Mouse (Mus musculus) heart, embryonic 16.5 days (tissue): ENCODE results near the gene Rabgef1. TPM values are rescaled to one million over a fixed set of nuclear protein-coding genes. Genes with fewer than 3 reads are reported as not detected.
A peak's percentile ranks its signal among the peaks of the same experiment; 100 is the strongest.

Experiments
- ATAC-seq: fragments of 200-750 bp; cut with Nextera tagmentation; replicated peaks from 2 replicates; pipeline ENCODE4 v1.8.0; 2017; ENCODE audit warnings: moderate number of reproducible peaks; ENCODE audit not compliant: insufficient read depth, low FRiP score; ENCODE audit errors: extremely low read depth
- H3K27ac ChIP-seq: fragments of 300-500 bp; sonication (generic); 2 replicates; pipeline ENCODE4 v1.5.1; 2014; ENCODE audit warnings: mild to moderate bottlenecking, low read length, control low read depth, moderate library complexity
- H3K27me3 ChIP-seq: fragments of 300-500 bp; sonication (generic); 2 replicates; pipeline ENCODE4 v1.6.1; 2014; ENCODE audit warnings: low read length, mixed read lengths; ENCODE audit not compliant: control insufficient read depth, insufficient read depth
- H3K36me3 ChIP-seq: fragments of 300-500 bp; sonication (generic); 2 replicates; pipeline ENCODE4 v1.6.1; 2014; ENCODE audit not compliant: control insufficient read depth, insufficient read depth
- H3K4me1 ChIP-seq: fragments of 300-500 bp; sonication (generic); 2 replicates; pipeline ENCODE4 v1.6.1; 2014; ENCODE audit warnings: low read length, mixed read lengths; ENCODE audit not compliant: control insufficient read depth, insufficient read depth
- H3K4me2 ChIP-seq: fragments of 300-500 bp; sonication (generic); 2 replicates; pipeline ENCODE4 v1.6.1; 2014; ENCODE audit warnings: low read depth, mild to moderate bottlenecking, control low read depth, low read length
- H3K4me3 ChIP-seq: fragments of 300-500 bp; sonication (generic); 2 replicates; pipeline ENCODE4 v1.5.1; 2014; ENCODE audit warnings: mild to moderate bottlenecking, control low read depth, low read length
- H3K9ac ChIP-seq: fragments of 300-500 bp; sonication (generic); 2 replicates; pipeline ENCODE4 v1.6.1; 2014; ENCODE audit warnings: low read length, control low read depth
- H3K9me3 ChIP-seq: fragments of 300-500 bp; sonication (generic); replicated peaks from 2 replicates; pipeline ENCODE4 v1.6.1; 2016; ENCODE audit warnings: low read length; ENCODE audit not compliant: control insufficient read depth
- WGBS: fragments of 180-500 bp; shearing (Covaris S2); extraction: QIAGEN DNeasy Blood & Tissue Kit; methylation state at CpG from one replicate; pipeline ENCODE4 v1.1.7; 2014; 5-methylcytosine and 5-hydroxymethylcytosine counted together
- polyA plus RNA-seq: library from polyadenylated mRNA; unstranded; fragments of >200 nt; fragmentation: Nextera tagmentation; extraction: Ambion mirVana; gene quantifications from 2 replicates; pipeline ENCODE4 v1.2.1, GENCODE M21; 2015

Rabgef1 gene
- polyA plus RNA-seq, 1 experiment from 2014 or later: 22.0 TPM

DNA sequence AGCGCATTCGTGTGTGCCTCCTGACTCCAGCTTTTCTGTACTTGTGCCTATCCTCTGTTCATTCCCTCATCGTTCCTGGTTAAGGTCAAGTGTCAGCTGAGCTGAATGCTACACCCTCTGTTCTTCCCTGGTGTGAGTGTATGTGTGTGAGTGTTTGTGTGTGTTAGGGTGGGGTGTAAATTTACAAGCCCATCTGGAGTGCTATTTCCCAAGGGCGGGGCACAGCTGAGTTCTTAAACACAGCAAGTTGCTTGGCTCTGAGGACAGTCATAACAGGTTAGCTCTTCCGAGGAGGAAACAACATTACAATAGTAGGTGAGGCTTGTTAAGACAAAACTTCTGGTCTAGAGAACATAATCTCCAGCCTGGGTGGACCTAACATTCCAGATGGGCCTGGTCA lies 46.7 kb downstream of the Rabgef1 start:
- no peak overlapping the region for H3K4me2 ChIP-seq
- peaks cover 11% of the 10 kb centered on the region for H3K4me1 ChIP-seq
- WGBS: 87% methylated on average over 5 of the region's 5 CpGs
- no peak overlapping the region for H3K9ac ChIP-seq
- no peak overlapping the region for H3K4me3 ChIP-seq
- H3K27ac ChIP-seq: no peak overlapping the region
- ATAC-seq: no peak
- no peaks in the 10 kb centered on the region for H3K27me3 ChIP-seq
- H3K36me3 ChIP-seq: peaks cover 8% of the 10 kb centered on the region; the same call in 1 of the 2 replicates
- H3K9me3 ChIP-seq: no peaks in the 10 kb centered on the region

DNA sequence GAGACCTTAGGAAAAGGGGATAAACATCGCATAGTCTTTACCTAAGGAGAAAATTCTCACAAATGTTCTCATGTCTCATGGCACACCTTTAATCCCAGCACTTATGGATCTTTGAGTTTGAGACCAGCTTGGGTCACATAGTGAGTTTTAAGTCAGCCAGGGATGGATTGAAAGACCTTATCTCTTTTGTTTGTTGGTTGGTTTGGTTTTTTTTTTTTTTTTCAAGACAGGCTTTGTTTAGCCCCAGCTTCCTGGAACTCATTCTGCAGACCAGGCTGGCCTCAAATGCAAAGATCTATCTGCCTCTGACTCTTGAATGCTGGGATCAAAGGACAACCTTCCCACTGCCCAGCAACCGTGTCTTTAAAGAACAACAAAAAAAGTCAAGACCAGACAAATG lies 49.7 kb downstream of the Rabgef1 start:
- Histone ChIP-seq H3K4me3 (peak overlapping the region; percentile 68), H3K9me3 (no peaks in the 10 kb centered on the region), H3K4me2 (peak overlapping the region; percentile 66), H3K4me1 (peaks cover 15% of the 10 kb centered on the region), H3K27ac (no peak overlapping the region), H3K27me3 (no peaks in the 10 kb centered on the region), H3K36me3 (no peaks in the 10 kb centered on the region), H3K9ac (peak overlapping the region; percentile 94)
- 47% methylated on average over 2 of the region's 2 CpGs for WGBS
- no peak for ATAC-seq

DNA sequence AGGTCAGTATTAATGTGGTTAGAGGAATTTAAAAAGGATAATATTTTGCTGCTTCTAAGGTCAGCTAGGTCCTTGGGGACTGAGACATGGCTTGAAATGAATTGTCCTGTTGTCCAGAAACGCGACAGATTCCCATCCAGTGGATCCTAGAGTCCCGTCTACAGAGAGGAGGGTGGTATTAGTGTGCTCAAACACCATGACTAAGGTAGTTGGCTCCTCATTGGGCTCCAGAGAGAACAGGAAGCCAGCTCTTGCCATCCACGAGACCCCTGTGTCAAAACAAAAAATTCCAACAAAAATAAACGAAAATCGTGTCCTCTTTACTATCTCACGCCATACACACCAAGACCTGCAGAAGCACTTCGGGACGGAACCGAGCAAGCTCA lies 50.2 kb downstream of the Rabgef1 start:
- Histone ChIP-seq H3K36me3 (no peaks in the 10 kb centered on the region), H3K4me1 (peaks cover 16% of the 10 kb centered on the region), H3K27ac (peak overlapping the region; percentile 82), H3K27me3 (no peaks in the 10 kb centered on the region), H3K4me2 (peak overlapping the region; percentile 66), H3K9ac (peak overlapping the region; percentile 94), H3K9me3 (no peaks in the 10 kb centered on the region), H3K4me3 (peak overlapping the region; percentile 68)
- 2% methylated on average over 10 of the region's 10 CpGs for WGBS
- ATAC-seq: peak; percentile 38

DNA sequence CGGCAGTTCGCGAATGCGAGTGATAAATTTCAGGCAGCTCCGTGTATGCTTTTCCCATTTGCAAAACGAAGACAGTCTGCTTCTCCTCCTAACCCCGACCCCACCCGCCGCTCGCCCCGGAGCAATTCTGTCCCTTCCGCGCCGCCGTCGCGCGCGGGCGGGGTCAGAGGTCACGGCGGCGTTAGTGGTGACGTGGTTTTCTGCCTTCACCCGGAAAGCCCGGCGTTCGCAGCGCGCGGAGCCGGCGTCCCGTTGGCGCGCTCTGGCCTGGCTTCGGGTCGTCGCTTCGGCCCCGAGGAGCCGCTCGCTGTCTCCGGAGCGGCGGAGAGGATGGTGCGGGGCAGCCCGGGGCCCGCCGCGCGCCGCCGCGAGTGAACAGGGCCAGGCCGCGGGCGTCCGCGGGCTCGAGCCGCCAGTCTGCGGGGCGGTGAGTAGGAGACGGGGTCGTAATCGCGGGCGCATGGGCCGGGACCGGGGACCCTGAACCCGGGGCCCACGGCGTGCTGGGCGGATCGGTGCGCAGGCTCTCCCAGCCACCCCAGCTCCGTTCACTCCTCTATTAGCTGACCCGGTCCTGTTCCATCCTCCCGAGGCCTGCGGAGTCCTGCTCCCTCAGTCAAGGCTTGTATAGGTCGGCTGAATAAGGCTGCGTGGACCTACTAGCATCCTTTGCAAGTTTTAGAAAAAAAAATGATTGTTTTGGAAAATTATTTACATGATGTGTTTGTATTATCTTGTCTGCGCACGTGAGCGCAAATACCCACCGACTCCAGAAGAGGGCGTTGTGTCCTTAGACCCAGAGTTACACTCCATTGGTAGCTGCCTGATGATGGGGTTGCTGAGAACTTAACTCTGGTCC lies 50.8 kb downstream of the Rabgef1 start:
- H3K27me3 ChIP-seq: no peaks in the 10 kb centered on the region
- H3K27ac ChIP-seq: peak overlapping the region; percentile 83
- H3K4me3 ChIP-seq: peak overlapping the region; percentile 68
- peak overlapping the region; percentile 66 for H3K4me2 ChIP-seq
- ATAC-seq: peak; percentile 90
- no peaks in the 10 kb centered on the region for H3K36me3 ChIP-seq
- under 1% methylated on average over 88 of the region's 88 CpGs for WGBS
- peak overlapping the region; percentile 94 for H3K9ac ChIP-seq
- peaks cover 19% of the 10 kb centered on the region for H3K4me1 ChIP-seq
- no peaks in the 10 kb centered on the region for H3K9me3 ChIP-seq

DNA sequence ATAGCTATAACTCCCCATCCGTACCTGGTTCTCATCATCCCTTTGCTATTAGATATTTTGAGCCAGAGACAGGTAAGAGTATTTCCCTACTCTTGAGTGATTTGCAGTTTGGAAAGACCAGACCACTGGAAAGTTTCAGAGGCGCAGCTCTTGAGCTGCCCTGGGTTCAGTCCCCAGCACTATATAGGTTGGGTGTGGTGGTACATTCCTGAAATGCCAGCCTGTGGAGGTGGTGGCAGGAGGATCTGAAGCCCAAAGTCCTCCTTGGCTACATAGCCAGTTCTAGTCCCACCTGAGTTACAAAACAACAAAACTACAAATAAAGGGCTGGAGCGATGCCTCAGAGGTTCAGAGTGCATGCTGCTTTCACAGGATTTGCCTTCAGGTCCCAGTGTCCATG lies 55.2 kb downstream of the Rabgef1 start:
- Histone ChIP-seq H3K27ac (no peak overlapping the region), H3K27me3 (no peaks in the 10 kb centered on the region), H3K4me1 (peaks cover 12% of the 10 kb centered on the region), H3K4me3 (no peak overlapping the region), H3K36me3 (peaks cover 15% of the 10 kb centered on the region), H3K9me3 (no peaks in the 10 kb centered on the region), H3K4me2 (no peak overlapping the region), H3K9ac (no peak overlapping the region)
- 90% methylated on average over 3 of the region's 3 CpGs for whole genome bisulfite sequencing
- ATAC-seq: no peak

DNA sequence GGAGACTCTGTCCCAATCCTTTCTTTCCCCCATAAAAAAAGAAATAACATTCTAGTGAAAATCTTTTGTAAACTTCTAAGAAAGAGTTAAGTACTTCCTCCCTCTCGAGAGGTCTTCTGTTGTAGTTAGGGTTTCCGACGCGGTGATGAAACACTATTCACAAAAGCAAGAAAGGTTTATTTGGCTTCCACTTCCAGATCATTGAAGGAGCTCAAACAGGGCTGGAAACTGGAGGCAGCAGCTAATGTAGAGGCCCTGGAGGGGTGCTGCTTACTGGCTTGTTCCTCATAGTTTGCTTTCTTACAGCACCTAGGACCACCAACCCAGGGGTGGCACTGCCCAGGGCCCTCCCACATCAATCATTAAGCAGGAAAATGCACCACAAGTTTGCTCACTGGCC lies 56.5 kb downstream of the Rabgef1 start:
- H3K36me3 ChIP-seq: peaks cover 28% of the 10 kb centered on the region
- H3K4me3 ChIP-seq: no peak overlapping the region
- WGBS: 63% methylated on average over 4 of the region's 4 CpGs
- H3K27me3 ChIP-seq: no peaks in the 10 kb centered on the region
- H3K4me1 ChIP-seq: peaks cover 10% of the 10 kb centered on the region
- H3K4me2 ChIP-seq: no peak overlapping the region
- no peak overlapping the region for H3K27ac ChIP-seq
- H3K9me3 ChIP-seq: no peaks in the 10 kb centered on the region
- no peak for ATAC-seq
- H3K9ac ChIP-seq: no peak overlapping the region

DNA sequence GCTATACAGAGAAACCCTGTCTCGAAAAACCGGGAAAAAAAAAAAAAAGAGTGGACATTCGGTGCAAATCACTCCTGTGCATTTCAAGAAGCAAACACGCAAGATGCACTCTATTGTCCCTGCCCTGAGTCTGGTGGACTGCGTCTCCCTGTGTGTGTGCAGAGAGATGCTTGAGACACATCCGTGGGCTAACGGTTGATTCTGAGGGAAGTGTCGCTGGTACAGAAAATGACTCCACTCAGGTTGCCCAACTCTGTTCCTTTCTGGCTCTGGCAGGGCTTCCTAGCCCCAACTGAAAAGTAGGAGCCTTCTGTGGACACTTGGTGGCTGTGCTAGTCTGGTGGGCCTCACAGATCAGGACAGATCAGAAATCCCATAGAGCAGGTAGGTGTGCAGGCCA lies 64.7 kb downstream of the Rabgef1 start:
- H3K4me3 ChIP-seq: no peak overlapping the region
- no peaks in the 10 kb centered on the region for H3K9me3 ChIP-seq
- no peak for ATAC-seq
- WGBS: 91% methylated on average over 8 of the region's 8 CpGs
- no peak overlapping the region for H3K27ac ChIP-seq
- no peaks in the 10 kb centered on the region for H3K27me3 ChIP-seq
- peaks cover 84% of the 10 kb centered on the region for H3K36me3 ChIP-seq
- no peaks in the 10 kb centered on the region for H3K4me1 ChIP-seq
- H3K4me2 ChIP-seq: no peak overlapping the region
- H3K9ac ChIP-seq: no peak overlapping the region

DNA sequence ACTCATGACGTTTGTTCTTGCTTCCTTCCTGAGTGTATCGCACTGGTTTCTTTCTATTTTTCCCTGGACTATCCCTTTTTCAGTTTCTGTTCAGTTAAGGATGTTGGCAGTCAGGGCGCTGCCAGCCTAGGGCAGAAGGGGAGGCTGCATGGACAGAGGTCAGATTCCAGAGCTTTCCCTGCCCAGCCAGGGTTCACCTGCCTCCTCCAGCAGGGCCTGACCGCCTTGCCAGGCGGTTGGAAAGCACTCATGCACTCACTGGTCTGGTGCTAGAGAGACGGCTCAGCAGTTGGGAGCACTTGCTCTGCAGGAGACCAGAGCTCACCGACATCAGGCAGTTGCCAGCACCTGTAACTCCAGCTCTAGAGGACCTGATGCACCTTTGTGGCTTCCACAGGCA lies 67.6 kb downstream of the Rabgef1 start:
- Histone ChIP-seq H3K4me1 (no peaks in the 10 kb centered on the region), H3K36me3 (peaks cover 79% of the 10 kb centered on the region), H3K9ac (no peak overlapping the region), H3K27ac (no peak overlapping the region), H3K27me3 (no peaks in the 10 kb centered on the region), H3K9me3 (no peaks in the 10 kb centered on the region), H3K4me2 (no peak overlapping the region), H3K4me3 (no peak overlapping the region)
- 90% methylated on average over 7 of the region's 7 CpGs for WGBS
- no peak for ATAC-seq

DNA sequence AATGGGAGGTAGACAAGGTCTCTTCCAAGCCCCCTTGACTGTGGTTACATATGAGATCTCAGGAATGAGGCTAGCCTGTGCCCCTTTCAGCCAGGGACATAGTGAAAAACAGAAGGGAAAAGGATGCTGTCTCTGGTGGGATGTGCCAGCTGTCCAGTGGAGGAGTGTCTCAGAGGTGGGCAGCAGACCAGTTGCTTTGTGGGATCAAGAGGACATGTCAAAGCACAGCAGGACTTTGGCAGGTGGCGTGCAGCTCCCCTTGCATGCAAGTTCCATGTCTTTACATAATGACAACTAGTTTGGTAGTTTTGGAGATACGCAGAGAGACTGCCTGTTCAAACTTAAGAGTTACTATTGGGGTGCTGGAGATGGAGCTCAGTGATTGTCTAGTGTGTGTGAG lies 68.3 kb downstream of the Rabgef1 start:
- H3K4me1 ChIP-seq: no peaks in the 10 kb centered on the region
- no peak for ATAC-seq
- no peak overlapping the region for H3K4me2 ChIP-seq
- no peak overlapping the region for H3K27ac ChIP-seq
- H3K9me3 ChIP-seq: no peaks in the 10 kb centered on the region
- no peaks in the 10 kb centered on the region for H3K27me3 ChIP-seq
- no peak overlapping the region for H3K9ac ChIP-seq
- 96% methylated on average over 2 of the region's 2 CpGs for WGBS
- H3K36me3 ChIP-seq: peaks cover 80% of the 10 kb centered on the region
- H3K4me3 ChIP-seq: no peak overlapping the region
